Mouse (Mus musculus) adrenal gland, adult 8-10 months (tissue): ENCODE results near the gene St6gal1. TPM values are rescaled to one million over a fixed set of nuclear protein-coding genes. Genes with fewer than 3 reads are reported as not detected.

ENCODE experiments used
- DNase-seq: peaks from one replicate; pipeline ENCODE4 v3.0.0; 2022
- total RNA-seq, 4 experiments: library from RNA; stranded (reverse); gene quantifications; 2 replicates each; pipeline ENCODE4 v1.2.4; 2022

Gene St6gal1
- total RNA-seq, 4 experiments from 2014 or later = 36.7 to 55.6 (median 44.3) TPM

GRCm38 (mm10) chr16:23275661-23276060 is 51.1 kb downstream of the St6gal1 start:
- no peak for DNase-seq

- no peak for DNase-seq
Measured at GRCm38 (mm10) chr16:23279879-23280741, 55.6 kb downstream of the St6gal1 start.

- DNase-seq = no peak
Measured at GRCm38 (mm10) chr16:23280742-23281090, 56.2 kb downstream of the St6gal1 start.

- no peak for DNase-seq
Measured at GRCm38 (mm10) chr16:23282241-23282640, 57.7 kb downstream of the St6gal1 start.

GRCm38 (mm10) chr16:23282941-23283340 is 58.4 kb downstream of the St6gal1 start:
- no peak for DNase-seq

- no peak for DNase-seq
Measured at GRCm38 (mm10) chr16:23283677-23284076, 59.1 kb downstream of the St6gal1 start.

- no peak for DNase-seq
Measured at GRCm38 (mm10) chr16:23284470-23285394, 60.2 kb downstream of the St6gal1 start.

- no peak for DNase-seq
Measured at GRCm38 (mm10) chr16:23286380-23287097, 62.0 kb downstream of the St6gal1 start.

- DNase-seq = no peak
Measured at GRCm38 (mm10) chr16:23287312-23288040, 62.9 kb downstream of the St6gal1 start.

GRCm38 (mm10) chr16:23288103-23288502 is 63.6 kb downstream of the St6gal1 start:
- no peak for DNase-seq

GRCm38 (mm10) chr16:23289424-23289823 is 64.9 kb downstream of the St6gal1 start:
- DNase-seq = no peak

- DNase-seq = peak; percentile 62
Measured at GRCm38 (mm10) chr16:23290171-23290570, 65.6 kb downstream of the St6gal1 start.

GRCm38 (mm10) chr16:23291521-23291920 is 67.0 kb downstream of the St6gal1 start:
- DNase-seq = no peak

- no peak for DNase-seq
Measured at GRCm38 (mm10) chr16:23294236-23294635, 69.7 kb downstream of the St6gal1 start.

GRCm38 (mm10) chr16:23294747-23295146 is 70.2 kb downstream of the St6gal1 start:
- no peak for DNase-seq

- DNase-seq = no peak
Measured at GRCm38 (mm10) chr16:23295720-23296119, 71.2 kb downstream of the St6gal1 start.

- DNase-seq = no peak
Measured at GRCm38 (mm10) chr16:23296721-23297120, 72.2 kb downstream of the St6gal1 start.

- no peak for DNase-seq
Measured at GRCm38 (mm10) chr16:23298441-23298840, 73.9 kb downstream of the St6gal1 start.

GRCm38 (mm10) chr16:23298911-23299310 is 74.4 kb downstream of the St6gal1 start:
- DNase-seq = no peak

GRCm38 (mm10) chr16:23299904-23300740 is 75.6 kb downstream of the St6gal1 start:
- DNase-seq = no peak

- DNase-seq = no peak
Measured at GRCm38 (mm10) chr16:23301762-23302161, 77.2 kb downstream of the St6gal1 start.
